Mouse (Mus musculus) T-helper 17 cell (primary cell): ENCODE measurements around the gene Aspm.

Experiments
- in situ Hi-C, 2 experiments: fragments of 300-600 bp; cut with MboI, MseI; formaldehyde crosslinking; loops; 1 replicate in 1 of 2; 2 replicates in 1 of 2; pipeline ENCODE4 v1.15.1; 2025; ENCODE audit warnings: high pct_unique_total_duplicates in 2 of 2

Gene Aspm

GRCm38 (mm10) chr1:139501258-139501752 lies 46.7 kb downstream of the Aspm start, which contains the start of gene F13b:
Gene F13b (plus strand): TSS chr1:139501702.
- in situ Hi-C loops: no loop called here

GRCm38 (mm10) chr1:139514556-139514955 lies 60.0 kb downstream of the Aspm start:
- in situ Hi-C loops: no loop called here
